Mouse (Mus musculus): ENCODE measurements around the gene Myt1. TPM values are rescaled to one million over a fixed set of nuclear protein-coding genes. Genes with fewer than 3 reads are reported as not detected.

The Myt1 gene
- total RNA-seq, 1 experiment = 0.09 TPM

GRCm38 (mm10) chr2:181716991-181717390 lies 46.1 kb upstream of the Myt1 start:
- H3K9me3 ChIP-seq (ENCODE audit: control insufficient read depth, insufficient read depth, low read depth, low read length) = no peaks in the 10 kb centered on the region
- H3K9ac ChIP-seq (ENCODE audit: insufficient read depth, low read depth, low read length, poor library complexity, severe bottlenecking) = no peak overlapping the region
- in situ Hi-C loops (cut with MboI; ENCODE audit: low sequenced_read_pairs in 2 of 2, unreplicated experiment in 2 of 2) = no loop called here
- H3K36me3 ChIP-seq (ENCODE audit: control insufficient read depth, insufficient read depth, low read length, poor library complexity, severe bottlenecking) = no peaks in the 10 kb centered on the region
- H3K27ac ChIP-seq (ENCODE audit: insufficient read depth, low read depth, low read length, poor library complexity, severe bottlenecking) = no peak overlapping the region
- no peak overlapping the region for H3K4me3 ChIP-seq (ENCODE audit: insufficient read depth in 1 of 2, low read depth in 1 of 2, low read length in 2 of 2, poor library complexity in 1 of 2, severe bottlenecking in 1 of 2)
- no peak for DNase-seq (ENCODE audit: low read depth, low spot score)
- TF ChIP-seq ZNF384 (IDR thresholded peaks at IDR 0.05; ENCODE audit: low read depth, low read length) (no peak), HCFC1 (IDR thresholded peaks at IDR 0.05; ENCODE audit: borderline replicate concordance, insufficient read depth, low read length) (no peak)
- peaks cover 0 to 7% of the 10 kb centered on the region in 2 experiments; a peak in 1 of 4 replicates for H3K4me1 ChIP-seq (ENCODE audit: control insufficient read depth in 2 of 2, insufficient read depth in 2 of 2, low read length in 2 of 2, poor library complexity in 1 of 2)

- Histone ChIP-seq H3K9ac (ENCODE audit: insufficient read depth, low read depth, low read length, poor library complexity, severe bottlenecking) (no peak overlapping the region), H3K4me1 (ENCODE audit: control insufficient read depth in 2 of 2, insufficient read depth in 2 of 2, low read length in 2 of 2, poor library complexity in 1 of 2) (peaks cover 0 to 4% of the 10 kb centered on the region in 2 experiments; a peak in 1 of 4 replicates), H3K4me3 (ENCODE audit: insufficient read depth in 1 of 2, low read depth in 1 of 2, low read length in 2 of 2, poor library complexity in 1 of 2, severe bottlenecking in 1 of 2) (no peak overlapping the region), H3K9me3 (ENCODE audit: control insufficient read depth, insufficient read depth, low read depth, low read length) (no peaks in the 10 kb centered on the region), H3K36me3 (ENCODE audit: control insufficient read depth, insufficient read depth, low read length, poor library complexity, severe bottlenecking) (no peaks in the 10 kb centered on the region), H3K27ac (ENCODE audit: insufficient read depth, low read depth, low read length, poor library complexity, severe bottlenecking) (no peak overlapping the region)
- TF ChIP-seq CHD2 (IDR thresholded peaks at IDR 0.05; ENCODE audit: low read depth, low read length) (no peak), MAFK (IDR thresholded peaks at IDR 0.05; ENCODE audit: insufficient read depth, low read depth, low read length) (no peak), ZC3H11A (IDR thresholded peaks at IDR 0.05; ENCODE audit: borderline replicate concordance, low read depth, low read length) (no peak), HCFC1 (IDR thresholded peaks at IDR 0.05; ENCODE audit: borderline replicate concordance, insufficient read depth, low read length) (no peak), ZNF384 (IDR thresholded peaks at IDR 0.05; ENCODE audit: low read depth, low read length) (no peak)
- in situ Hi-C loops (cut with MboI; ENCODE audit: low sequenced_read_pairs in 2 of 2, unreplicated experiment in 2 of 2) = loop anchor here in 1 of 2 experiments (5.0 kb wide), 1 partner anchor 137 kb away; no protein-coding TSS in a partner anchor
- no peak for DNase-seq (ENCODE audit: low read depth, low spot score)
Observed at GRCm38 (mm10) chr2:181720061-181720460, 43.1 kb upstream of the Myt1 start.

- Histone ChIP-seq H3K9me3 (ENCODE audit: control insufficient read depth, insufficient read depth, low read depth, low read length) (no peaks in the 10 kb centered on the region), H3K36me3 (ENCODE audit: control insufficient read depth, insufficient read depth, low read length, poor library complexity, severe bottlenecking) (no peaks in the 10 kb centered on the region), H3K4me3 (ENCODE audit: insufficient read depth in 1 of 2, low read depth in 1 of 2, low read length in 2 of 2, poor library complexity in 1 of 2, severe bottlenecking in 1 of 2) (no peak overlapping the region), H3K4me1 (ENCODE audit: control insufficient read depth in 2 of 2, insufficient read depth in 2 of 2, low read length in 2 of 2, poor library complexity in 1 of 2) (no peaks in the 10 kb centered on the region), H3K9ac (ENCODE audit: insufficient read depth, low read depth, low read length, poor library complexity, severe bottlenecking) (no peak overlapping the region), H3K27ac (ENCODE audit: insufficient read depth, low read depth, low read length, poor library complexity, severe bottlenecking) (no peak overlapping the region)
- in situ Hi-C loops (cut with MboI; ENCODE audit: low sequenced_read_pairs in 2 of 2, unreplicated experiment in 2 of 2) = loop anchor here in 1 of 2 experiments (5.0 kb wide), 1 partner anchor 136 kb away; no protein-coding TSS in a partner anchor
- DNase-seq (ENCODE audit: low read depth, low spot score) = no peak
- TF ChIP-seq MAFK (IDR thresholded peaks at IDR 0.05; ENCODE audit: insufficient read depth, low read depth, low read length) = no peak
- no peak for TF ChIP-seq HCFC1 (IDR thresholded peaks at IDR 0.05; ENCODE audit: borderline replicate concordance, insufficient read depth, low read length)
- no peak for TF ChIP-seq ZNF384 (IDR thresholded peaks at IDR 0.05; ENCODE audit: low read depth, low read length)
- TF ChIP-seq CHD2 (IDR thresholded peaks at IDR 0.05; ENCODE audit: low read depth, low read length) = no peak
- TF ChIP-seq ZC3H11A (IDR thresholded peaks at IDR 0.05; ENCODE audit: borderline replicate concordance, low read depth, low read length) = no peak
Observed at GRCm38 (mm10) chr2:181721200-181721599, 41.9 kb upstream of the Myt1 start.

- TF ChIP-seq MAFK (IDR thresholded peaks at IDR 0.05; ENCODE audit: insufficient read depth, low read depth, low read length) = no peak
- TF ChIP-seq HCFC1 (IDR thresholded peaks at IDR 0.05; ENCODE audit: borderline replicate concordance, insufficient read depth, low read length) = no peak
- TF ChIP-seq CHD2 (IDR thresholded peaks at IDR 0.05; ENCODE audit: low read depth, low read length) = no peak
- no peak for TF ChIP-seq ZNF384 (IDR thresholded peaks at IDR 0.05; ENCODE audit: low read depth, low read length)
- peak; percentile 77 for TF ChIP-seq ZC3H11A (IDR thresholded peaks at IDR 0.05; ENCODE audit: borderline replicate concordance, low read depth, low read length)
- in situ Hi-C loops (cut with MboI; ENCODE audit: low sequenced_read_pairs in 2 of 2, unreplicated experiment in 2 of 2) = loop anchor here in 1 of 2 experiments (5.0 kb wide), 1 partner anchor 135 kb away; no protein-coding TSS in a partner anchor
- no peak overlapping the region for H3K4me3 ChIP-seq (ENCODE audit: insufficient read depth in 1 of 2, low read depth in 1 of 2, low read length in 2 of 2, poor library complexity in 1 of 2, severe bottlenecking in 1 of 2)
- H3K27ac ChIP-seq (ENCODE audit: insufficient read depth, low read depth, low read length, poor library complexity, severe bottlenecking) = no peak overlapping the region
- peak; percentile 21 for DNase-seq (ENCODE audit: low read depth, low spot score)
- H3K9me3 ChIP-seq (ENCODE audit: control insufficient read depth, insufficient read depth, low read depth, low read length) = no peaks in the 10 kb centered on the region
- H3K4me1 ChIP-seq (ENCODE audit: control insufficient read depth in 2 of 2, insufficient read depth in 2 of 2, low read length in 2 of 2, poor library complexity in 1 of 2) = no peaks in the 10 kb centered on the region
- no peak overlapping the region for H3K9ac ChIP-seq (ENCODE audit: insufficient read depth, low read depth, low read length, poor library complexity, severe bottlenecking)
- no peaks in the 10 kb centered on the region for H3K36me3 ChIP-seq (ENCODE audit: control insufficient read depth, insufficient read depth, low read length, poor library complexity, severe bottlenecking)
Observed at GRCm38 (mm10) chr2:181722213-181722612, 40.9 kb upstream of the Myt1 start.

Measured in ES-E14 (cell line).